Mouse (Mus musculus) kidney, adult 2 months (tissue): ENCODE measurements at regions not wholly inside any gene's neighbourhood (a gene's known extent, or its start where the extent isn't known, plus 50 kb on each side); places are given as distances from the start of the nearest gene placed in this dataset.

ENCODE experiments used
- CTCF ChIP-seq: fragments of 200-500 bp; conservative IDR thresholded peaks from 2 replicates; pipeline ENCODE4 v1.5.1; 2011; ENCODE audit warnings: low read depth, mild to moderate bottlenecking, control low read depth, low read length, moderate library complexity, mixed read lengths; ENCODE audit not compliant: insufficient read depth, insufficient read length
- POLR2A ChIP-seq: fragments of 200-500 bp; IDR thresholded peaks from one replicate; pipeline ENCODE4 v1.6.1; 2011; ENCODE audit warnings: low read depth, low read length, control low read depth

DNA sequence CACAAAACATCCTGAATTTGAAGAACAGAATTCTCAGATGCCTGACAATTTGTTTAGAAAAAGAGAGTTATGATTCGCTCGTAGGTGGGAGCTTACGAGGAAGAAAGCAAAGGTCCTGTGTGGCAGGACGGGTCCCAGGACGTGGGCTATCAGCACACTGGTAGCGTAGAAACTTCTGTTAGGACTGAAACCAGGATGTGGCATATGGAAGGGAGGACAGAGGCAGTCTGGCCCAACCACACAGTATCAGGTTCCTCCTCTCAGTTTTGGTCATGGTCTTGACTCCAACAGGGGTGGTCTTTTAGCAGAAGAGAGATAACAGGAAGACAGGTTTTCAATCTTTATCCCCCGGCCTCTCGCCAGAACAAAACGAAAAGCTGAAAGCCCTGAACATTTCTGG is 130.1 kb downstream of the Gxylt1 start:
- TF ChIP-seq CTCF = no peak
- no peak for TF ChIP-seq POLR2A
